Mouse (Mus musculus) adrenal gland, postnatal 25 days (tissue): Measurements from ENCODE around the gene Dnaic2. TPM values are rescaled to one million over a fixed set of nuclear protein-coding genes. Genes with fewer than 3 reads are reported as not detected.
A peak's percentile ranks its signal among the peaks of the same experiment; 100 is the strongest.

Experiments
- DNase-seq: peaks from one replicate; pipeline ENCODE4 v3.0.0; 2021; ENCODE audit warnings: mixed read lengths
- total RNA-seq: library from RNA; stranded (reverse); gene quantifications from 2 replicates; pipeline ENCODE4 v1.2.3, GENCODE M21; 2021

Gene Dnaic2
- total RNA-seq, 1 experiment from 2014 or later: 0.67 TPM

- DNase-seq: no peak
Observed at GRCm38 (mm10) chr11:114702311-114702995, 24.8 kb upstream of the Dnaic2 start.

- no peak for DNase-seq
Observed at GRCm38 (mm10) chr11:114702996-114703361, 24.2 kb upstream of the Dnaic2 start.

GRCm38 (mm10) chr11:114704071-114704913 is 22.9 kb upstream of the Dnaic2 start:
- DNase-seq: no peak

DNA sequence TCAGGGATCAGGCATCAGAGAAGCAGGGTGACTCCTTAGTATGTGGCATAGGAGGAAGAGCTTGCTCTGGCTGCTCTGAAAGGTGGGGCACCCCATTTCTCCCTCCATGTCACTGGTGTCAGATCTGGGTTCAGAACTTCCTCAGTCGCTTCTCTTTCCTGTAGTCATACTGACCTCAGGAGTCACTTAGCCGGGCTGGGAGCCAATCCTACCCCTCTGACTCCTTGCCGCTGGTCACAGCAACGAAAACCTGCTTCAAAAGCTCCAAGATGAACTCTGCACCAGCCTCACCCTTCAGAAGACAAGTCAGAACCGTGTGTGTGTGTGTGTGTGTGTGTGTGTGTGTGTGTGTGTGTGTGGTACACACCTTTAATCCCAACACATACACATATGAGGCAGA is 20.9 kb upstream of the Dnaic2 start:
- DNase-seq: peak; percentile 35

DNA sequence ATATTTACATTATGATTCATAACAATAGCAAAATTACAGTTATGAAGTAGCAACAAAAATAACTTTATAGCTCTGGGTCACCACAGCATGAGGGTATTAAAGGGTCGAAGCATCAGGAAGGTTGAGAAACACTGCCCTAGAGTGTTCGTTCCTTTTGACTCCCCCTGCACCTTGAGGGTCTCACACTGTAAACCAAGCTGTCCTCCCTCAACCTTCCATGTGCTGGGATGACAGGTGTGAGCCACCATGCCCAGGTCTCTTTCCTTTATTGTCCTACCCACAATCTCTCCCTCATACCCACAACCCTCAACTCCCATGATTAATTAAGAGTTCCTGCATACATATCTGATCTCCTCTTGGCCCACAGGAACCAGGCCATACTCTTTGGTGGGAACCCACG is 15.8 kb upstream of the Dnaic2 start:
- no peak for DNase-seq

- DNase-seq: peak; percentile 44
Observed at GRCm38 (mm10) chr11:114711861-114712260, 15.3 kb upstream of the Dnaic2 start.

DNA sequence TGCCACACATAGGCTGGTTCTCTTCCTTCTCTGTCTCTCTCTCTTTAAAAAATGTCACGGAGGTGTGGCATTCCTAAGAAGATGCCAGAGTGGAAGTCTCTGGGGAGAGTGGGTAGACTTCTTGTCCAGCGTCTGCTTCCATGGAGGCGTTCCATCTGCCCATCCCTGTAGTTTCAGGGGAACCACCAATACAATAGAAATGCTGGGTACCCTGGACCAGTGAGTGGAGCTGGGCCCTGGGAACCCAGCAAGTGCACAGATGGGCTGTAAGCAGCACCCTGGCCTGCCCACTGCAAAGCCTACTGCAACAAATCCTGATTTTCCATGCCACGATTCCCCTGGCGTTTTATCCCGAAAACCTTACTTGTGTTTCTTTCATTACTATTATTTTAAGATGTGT is 12.7 kb upstream of the Dnaic2 start:
- no peak for DNase-seq

DNA sequence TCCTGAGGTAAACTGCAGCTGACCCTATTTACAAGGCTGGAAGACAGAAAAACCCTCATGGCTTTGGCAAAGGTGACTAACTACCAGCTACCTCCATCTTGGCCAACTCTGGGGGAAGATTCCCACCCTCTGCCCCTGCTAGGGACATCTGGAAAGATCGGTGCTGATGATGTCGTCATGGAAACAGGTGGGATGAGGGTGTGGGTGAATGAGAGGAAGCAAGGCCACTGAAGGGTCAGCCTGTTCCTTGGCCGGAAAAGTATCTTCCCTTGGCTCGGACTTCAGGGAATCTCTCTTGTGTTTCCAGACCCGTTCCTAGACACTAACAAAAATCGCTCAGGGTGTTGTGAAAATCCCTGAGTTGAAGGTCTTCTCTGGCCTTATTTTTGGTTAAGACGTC is 11.7 kb upstream of the Dnaic2 start:
- DNase-seq: no peak

DNA sequence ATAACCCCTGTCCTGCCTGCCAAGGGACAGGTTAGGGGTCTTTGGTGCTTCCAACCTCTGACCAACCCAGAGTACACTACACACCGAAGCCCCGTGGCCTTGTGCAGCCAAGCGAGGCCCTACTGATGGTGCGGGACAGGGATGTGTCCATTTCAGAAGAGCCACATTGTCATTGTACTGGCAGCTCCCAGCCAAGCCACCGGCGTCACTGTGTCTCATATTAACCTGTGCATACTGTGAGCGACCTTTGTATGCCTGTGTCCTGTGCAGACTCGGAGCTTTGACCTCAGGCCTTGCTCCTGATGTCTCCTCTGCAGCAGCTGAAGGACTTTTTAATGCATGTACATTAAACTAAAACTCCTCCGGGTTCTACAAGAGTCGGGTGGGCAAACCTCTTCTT is 6.7 kb upstream of the Dnaic2 start:
- DNase-seq: no peak

DNA sequence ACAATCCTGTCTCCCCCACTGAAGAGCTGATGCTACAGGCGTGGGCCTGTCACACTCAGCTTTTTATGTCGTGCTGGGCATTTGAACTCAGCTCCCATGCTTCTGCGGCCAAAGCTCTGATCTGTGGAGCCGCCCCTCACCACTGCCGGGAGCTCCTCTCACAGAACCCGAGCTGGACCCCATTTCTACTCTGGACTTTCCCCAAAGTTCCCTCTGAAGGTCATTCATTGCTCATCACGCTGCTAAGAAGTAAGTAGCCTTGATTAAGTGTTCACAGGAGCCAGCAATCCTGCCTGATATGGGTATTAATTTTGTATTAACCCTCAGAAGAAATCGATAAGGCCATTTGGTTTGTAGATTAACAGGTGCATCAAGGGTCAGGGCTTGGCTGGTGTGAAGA is 4.8 kb upstream of the Dnaic2 start:
- no peak for DNase-seq

GRCm38 (mm10) chr11:114723030-114723429 is 4.2 kb upstream of the Dnaic2 start:
- peak; percentile 62 for DNase-seq

DNA sequence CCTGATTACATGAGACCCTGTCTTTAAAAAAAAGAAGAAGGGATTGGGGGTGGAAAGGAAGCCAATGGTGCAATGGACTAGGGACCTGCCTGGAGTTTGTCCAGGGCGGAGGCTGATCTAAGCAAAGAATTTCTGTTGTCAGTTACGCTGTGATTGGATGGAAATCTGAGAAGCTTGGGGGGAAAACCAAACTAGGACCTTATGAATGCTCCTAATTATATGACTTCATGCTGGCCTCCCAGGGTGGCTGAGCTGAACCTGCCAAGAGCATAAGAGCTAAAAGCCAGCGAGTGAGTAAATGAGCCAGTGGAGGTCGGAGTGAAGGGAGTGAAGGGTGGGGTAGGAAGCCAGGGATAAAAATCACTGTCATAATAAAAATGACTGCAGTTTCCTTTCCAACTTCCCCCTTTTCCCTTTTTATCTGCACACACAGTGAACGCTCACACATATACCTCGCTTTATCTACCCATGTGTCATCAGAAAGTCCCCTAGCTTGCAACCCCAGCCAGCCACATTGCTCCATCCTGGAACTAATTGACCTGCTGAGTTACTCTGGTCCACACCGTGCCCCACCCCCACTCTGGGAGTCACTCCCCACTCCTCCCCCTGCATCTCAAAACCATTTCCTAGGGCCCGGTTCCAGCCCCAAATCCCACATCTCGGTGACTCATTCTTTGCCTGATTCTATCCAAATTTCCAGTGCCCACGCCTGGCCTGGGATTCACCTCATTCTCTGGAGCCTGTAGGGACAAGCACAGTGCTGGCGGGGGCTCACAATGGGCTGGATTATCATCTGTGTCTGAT is 2.2 kb upstream of the Dnaic2 start:
- peak; percentile 57 for DNase-seq

DNA sequence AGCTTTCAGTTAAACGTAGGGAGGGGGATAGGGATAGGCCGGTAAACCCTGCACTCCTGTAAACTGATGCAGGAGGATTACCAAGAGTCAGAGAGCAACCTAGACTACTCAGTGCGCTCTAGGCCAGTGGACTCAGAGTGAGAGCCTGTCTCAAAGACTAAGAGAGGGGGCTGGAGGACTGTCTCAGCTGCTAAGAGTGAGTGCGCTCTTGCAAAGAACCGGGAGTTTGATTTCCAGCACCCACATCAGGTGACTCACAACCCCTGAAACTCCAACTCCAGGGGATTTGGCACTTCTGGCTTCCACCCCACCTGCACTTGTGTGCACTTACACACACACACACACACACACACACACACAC is 598 bp downstream of the Dnaic2 start:
- DNase-seq: no peak

GRCm38 (mm10) chr11:114728333-114728732 is 1.1 kb downstream of the Dnaic2 start:
- DNase-seq: no peak

DNA sequence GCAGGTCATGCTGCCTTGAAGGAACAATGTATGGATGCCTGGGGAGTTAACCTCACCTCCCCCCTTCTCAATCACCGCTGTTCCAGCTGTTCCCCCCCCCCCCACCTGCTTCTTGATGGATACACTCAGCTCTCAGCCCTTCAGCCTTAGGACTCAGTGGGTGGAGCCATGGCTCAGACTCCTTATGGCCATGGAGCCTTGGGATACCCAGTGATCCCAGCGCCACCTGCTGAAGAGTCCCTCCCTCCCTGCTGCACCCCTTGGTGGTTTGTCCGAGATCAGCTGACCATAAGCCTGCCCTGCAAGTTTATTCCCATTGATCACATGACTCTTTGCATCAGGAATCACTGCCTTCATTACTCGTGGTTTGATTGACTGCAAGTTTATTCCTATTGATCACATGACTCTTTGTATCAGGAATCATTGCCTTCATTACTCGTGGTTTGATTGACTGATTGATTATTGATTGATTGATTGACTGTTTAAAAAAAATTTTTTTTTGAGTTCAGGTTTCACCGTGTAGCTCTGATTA is 2.7 kb downstream of the Dnaic2 start:
- no peak for DNase-seq

DNA sequence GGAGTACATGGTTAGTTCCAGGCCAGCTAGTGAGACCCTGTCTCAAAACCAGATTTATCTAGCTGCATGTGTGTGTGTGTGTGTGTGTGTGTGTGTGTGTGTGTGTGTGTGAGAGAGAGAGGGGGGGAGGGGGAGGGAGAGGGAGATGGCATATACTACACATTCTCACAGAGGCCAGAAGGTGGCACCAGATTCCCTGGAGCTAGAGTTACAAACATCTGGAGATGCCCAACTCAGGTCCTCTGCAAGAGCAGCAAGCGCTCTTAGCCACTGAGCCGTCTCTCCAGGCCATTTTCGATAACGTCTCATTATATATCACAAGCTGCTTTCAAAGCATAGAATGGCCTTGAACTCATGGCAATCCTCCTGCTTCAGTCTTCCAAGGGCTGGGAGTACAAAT is 4.5 kb downstream of the Dnaic2 start:
- no peak for DNase-seq

- DNase-seq: no peak
Observed at GRCm38 (mm10) chr11:114732890-114733289, 5.7 kb downstream of the Dnaic2 start.

- no peak for DNase-seq
Observed at GRCm38 (mm10) chr11:114736111-114736510, 8.9 kb downstream of the Dnaic2 start.

GRCm38 (mm10) chr11:114736913-114737624 is 9.9 kb downstream of the Dnaic2 start:
- DNase-seq: peak; percentile 49

GRCm38 (mm10) chr11:114740598-114740997 is 13.4 kb downstream of the Dnaic2 start:
- no peak for DNase-seq

DNA sequence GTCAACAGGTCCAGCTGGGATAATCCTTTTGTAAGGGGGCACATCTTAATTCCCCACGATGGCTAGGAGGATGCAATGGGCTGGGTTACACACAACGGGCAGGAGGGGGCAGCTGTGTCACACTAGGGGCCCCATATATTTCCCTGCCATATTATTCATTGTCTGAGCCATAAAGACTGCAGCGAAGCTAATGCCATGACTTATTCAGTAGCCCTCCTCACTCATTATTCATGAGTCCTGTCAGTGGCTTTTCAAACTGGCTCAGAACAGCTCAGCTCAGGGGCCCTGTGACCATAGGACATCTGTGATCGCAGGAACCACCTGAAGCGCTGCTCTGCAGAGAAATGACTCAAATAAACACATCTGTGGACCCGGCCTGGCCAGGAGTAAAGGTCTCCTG is 14.2 kb downstream of the Dnaic2 start:
- DNase-seq: no peak

DNA sequence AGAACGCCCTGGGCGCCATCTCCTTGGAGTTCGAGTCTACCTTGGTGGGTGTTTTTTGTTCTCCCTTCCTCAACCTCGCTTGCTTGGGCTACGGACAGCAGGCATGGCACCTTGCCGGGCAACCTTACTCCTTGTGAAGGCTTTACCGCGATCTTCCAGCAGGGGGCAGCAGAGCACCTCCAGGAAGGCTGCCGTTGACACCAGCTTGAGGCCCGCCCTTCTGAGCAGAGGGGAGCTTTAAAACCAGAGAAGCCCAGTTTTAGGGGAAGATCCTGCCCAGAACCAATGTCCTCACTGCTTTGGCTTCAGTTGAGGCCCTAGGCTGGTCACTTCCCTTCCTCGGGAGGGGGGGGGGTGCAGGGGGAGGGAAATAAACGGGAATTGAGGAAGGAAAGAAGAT is 17.9 kb downstream of the Dnaic2 start:
- peak; percentile 93 for DNase-seq
